Mouse (Mus musculus) thymus, adult 2 months (tissue): ENCODE data around the gene Nsun6. TPM values are rescaled to one million over a fixed set of nuclear protein-coding genes. Genes with fewer than 3 reads are reported as not detected.

Experiments used
- DNase-seq: peaks from one replicate; pipeline ENCODE4 v3.0.0; 2021
- H3K27ac ChIP-seq: fragments of 200-500 bp; 2 replicates; pipeline ENCODE4 v1.5.1; 2012; ENCODE audit warnings: low read length, control low read depth; ENCODE audit not compliant: control insufficient read depth, insufficient read depth
- H3K27me3 ChIP-seq: fragments of 200-500 bp; 2 replicates; pipeline ENCODE4 v1.6.1; 2012; ENCODE audit warnings: mild to moderate bottlenecking, low read length, moderate library complexity, mixed read lengths; ENCODE audit not compliant: control insufficient read depth, insufficient read depth
- H3K36me3 ChIP-seq: fragments of 200-500 bp; 2 replicates; pipeline ENCODE4 v1.6.1; 2012; ENCODE audit warnings: mild to moderate bottlenecking, low read length, moderate library complexity; ENCODE audit not compliant: control insufficient read depth, insufficient read depth
- H3K4me1 ChIP-seq: fragments of 200-500 bp; replicated peaks from 2 replicates; pipeline ENCODE4 v1.6.1; 2012; ENCODE audit warnings: low read length; ENCODE audit not compliant: control insufficient read depth, insufficient read depth
- H3K4me3 ChIP-seq: fragments of 200-500 bp; 2 replicates; pipeline ENCODE4 v1.5.1; 2012; ENCODE audit warnings: mild to moderate bottlenecking, low read length, control low read depth, moderate library complexity; ENCODE audit not compliant: control insufficient read depth, insufficient read depth
- CTCF ChIP-seq: fragments of 200-500 bp; IDR thresholded peaks from 2 replicates; pipeline ENCODE4 v1.5.1; 2012; ENCODE audit warnings: mild to moderate bottlenecking, control low read depth, low read length, moderate library complexity, borderline replicate concordance; ENCODE audit not compliant: control insufficient read depth, poor library complexity, insufficient read depth; ENCODE audit errors: extremely low read depth
- POLR2A ChIP-seq: fragments of 200-500 bp; IDR thresholded peaks from 2 replicates; pipeline ENCODE4 v1.6.1; 2012; ENCODE audit warnings: mild to moderate bottlenecking, low read length, control low read depth, moderate library complexity; ENCODE audit not compliant: control insufficient read depth, poor library complexity, insufficient read depth; ENCODE audit errors: extremely low read depth
- WGBS: fragments of 180-500 bp; shearing (Covaris S2); methylation state at CpG from one replicate; pipeline ENCODE4 v1.1.7; 2018; 5-methylcytosine and 5-hydroxymethylcytosine counted together
- polyA plus RNA-seq: library from polyadenylated mRNA; depleted of rRNA; stranded (reverse); fragments of >200 nt; gene quantifications from 2 replicates; pipeline ENCODE4 v1.2.3, GENCODE M21; 2012; rRNA removed

Gene Nsun6
- polyA plus RNA-seq, 1 experiment = 2.4 TPM

DNA sequence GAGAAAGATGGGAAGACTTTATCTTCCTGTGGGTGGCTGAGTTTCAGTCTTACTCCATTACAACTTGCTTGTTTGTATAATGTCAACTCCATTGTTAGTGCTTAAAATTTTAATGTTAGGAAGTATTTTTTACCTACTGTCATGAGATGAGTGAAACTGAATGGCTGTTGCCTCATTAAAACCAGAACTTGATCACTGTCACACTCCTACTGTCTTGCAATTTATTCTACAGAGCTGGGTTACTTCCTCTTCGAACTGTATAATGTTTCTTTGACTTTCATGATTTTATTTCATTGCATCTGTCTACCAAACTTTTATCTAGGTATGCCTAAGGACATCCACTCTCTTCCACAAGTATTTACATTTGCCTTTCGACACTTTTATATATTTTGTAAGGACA is 93.4 kb downstream of the Nsun6 start:
- no peak for DNase-seq
- Histone ChIP-seq H3K4me3 (no peak overlapping the region), H3K36me3 (no peaks in the 10 kb centered on the region), H3K27me3 (no peaks in the 10 kb centered on the region), H3K4me1 (no peaks in the 10 kb centered on the region), H3K27ac (no peak overlapping the region)
- no peak for TF ChIP-seq CTCF
- 87% methylated on average over 2 of the region's 2 CpGs for WGBS

DNA sequence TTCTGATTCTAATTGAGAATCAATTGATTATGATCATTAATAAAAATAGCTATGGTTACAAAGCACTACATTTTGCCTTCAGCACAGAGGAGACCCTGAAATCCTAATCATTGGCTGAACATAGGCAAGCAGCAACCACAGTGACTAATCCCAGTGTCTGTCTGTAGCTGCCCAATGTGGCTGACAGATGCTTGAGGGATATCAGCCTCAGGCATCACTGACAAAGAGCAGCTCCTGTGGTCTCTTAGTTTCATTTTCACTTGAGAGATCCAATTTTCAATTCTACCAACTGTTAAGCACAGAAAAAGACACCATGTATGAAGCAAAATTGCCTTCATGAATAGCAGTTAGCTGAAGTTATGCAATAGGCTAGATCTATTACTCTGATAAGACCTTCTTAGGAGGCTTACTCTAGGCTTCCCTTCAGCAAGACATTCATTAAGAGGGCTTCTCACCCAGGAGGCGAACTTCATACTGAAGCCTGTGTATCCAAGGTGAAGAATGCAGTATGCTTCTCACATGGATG is 93.8 kb downstream of the Nsun6 start:
- Histone ChIP-seq H3K27ac (no peak overlapping the region), H3K27me3 (no peaks in the 10 kb centered on the region), H3K4me1 (no peaks in the 10 kb centered on the region), H3K4me3 (no peak overlapping the region), H3K36me3 (no peaks in the 10 kb centered on the region)
- no peak for DNase-seq
- WGBS = 70% methylated on average over 1 of the region's 1 CpGs
- TF ChIP-seq CTCF (no peak), POLR2A (no peak)

DNA sequence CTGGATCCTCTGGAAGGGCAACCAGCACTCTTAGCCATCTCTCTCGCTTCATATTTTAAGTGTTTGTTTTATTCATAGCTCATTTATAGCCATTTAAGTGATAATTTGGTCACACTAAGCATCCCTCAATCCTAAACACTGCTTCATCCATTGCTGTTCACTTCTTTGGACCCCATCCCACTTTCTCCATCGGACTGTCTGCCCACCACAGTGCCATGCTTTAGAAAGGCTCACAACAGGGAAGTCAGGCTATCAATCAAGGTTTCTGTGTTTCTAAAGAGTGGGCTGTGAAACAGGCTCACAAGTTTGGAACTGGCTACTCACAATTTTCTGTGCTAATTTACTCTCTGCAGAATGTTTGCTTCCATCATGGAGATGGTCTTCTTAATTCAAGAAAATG is 101.8 kb downstream of the Nsun6 start:
- WGBS = 95% methylated on average over 2 of the region's 2 CpGs
- Histone ChIP-seq H3K4me3 (no peak overlapping the region), H3K36me3 (no peaks in the 10 kb centered on the region), H3K27ac (no peak overlapping the region), H3K27me3 (no peaks in the 10 kb centered on the region), H3K4me1 (no peaks in the 10 kb centered on the region)
- DNase-seq = no peak
- no peak for TF ChIP-seq CTCF
- no peak for TF ChIP-seq POLR2A

Other genes starting within 250 kb of the Nsun6 start
- gene Arl5b, start 5.7 kb downstream of the Nsun6 start, polyA plus RNA-seq = 9.0 and 10.9 TPM in 2 replicates